Mouse (Mus musculus): Measurements from ENCODE around the gene Abhd17a. TPM values are rescaled to one million over a fixed set of nuclear protein-coding genes. Genes with fewer than 3 reads are reported as not detected.

The Abhd17a gene
- polyA plus RNA-seq, 1 experiment: 310 TPM

DNA sequence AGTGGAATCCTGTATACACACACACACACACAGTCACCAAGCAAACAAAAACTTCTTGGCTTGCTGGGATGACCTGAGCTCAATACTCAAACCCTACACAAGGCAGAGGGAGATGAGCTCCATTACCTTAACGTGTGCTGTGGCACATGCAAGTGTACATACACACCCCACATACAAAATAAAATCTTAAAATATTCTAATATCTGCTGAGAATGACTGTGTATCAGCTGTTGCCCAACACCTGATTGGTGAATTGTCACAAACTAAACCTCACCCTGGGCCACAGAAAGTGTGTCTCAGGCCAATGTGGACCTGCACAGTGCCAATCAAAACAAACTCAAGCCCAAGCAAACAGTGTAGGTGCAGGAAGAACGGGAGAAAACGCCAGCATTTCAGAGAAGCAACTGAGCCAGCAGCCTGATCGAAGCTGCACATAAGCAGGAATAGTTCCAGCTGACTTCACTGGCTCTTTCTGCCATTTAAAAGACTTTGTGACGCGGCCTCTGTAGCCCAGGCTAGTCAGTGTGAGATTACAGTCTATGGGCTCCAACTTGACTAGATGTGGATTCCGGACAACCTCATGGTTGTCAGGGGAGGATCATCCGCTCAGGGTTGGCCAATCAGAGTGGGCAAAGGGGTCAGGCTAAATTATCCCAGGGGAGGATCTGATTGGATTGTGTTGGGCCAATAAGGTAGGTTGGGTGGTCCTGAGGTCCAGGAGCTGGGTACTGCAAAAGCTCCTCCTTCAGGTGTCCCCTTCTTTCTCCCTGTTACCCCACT lies 29.5 kb upstream of the Abhd17a start:
- no peak overlapping the region for H3K4me3 ChIP-seq (ENCODE audit: control insufficient read depth, insufficient read depth, low read length)
- H3K27ac ChIP-seq (ENCODE audit: control insufficient read depth, insufficient read depth, low read length): no peak overlapping the region
- peaks cover 32% of the 10 kb centered on the region for H3K4me1 ChIP-seq (replicated peaks; ENCODE audit: control insufficient read depth, insufficient read depth, low read length)
- H3K36me3 ChIP-seq (ENCODE audit: control insufficient read depth, insufficient read depth, low read length): peaks cover 4% of the 10 kb centered on the region; the same call in 1 of the 2 replicates
- 91% methylated on average over 8 of the region's 8 CpGs for WGBS
- TF ChIP-seq POLR2A (IDR thresholded peaks at IDR 0.05; ENCODE audit: control insufficient read depth, extremely low read depth, insufficient read depth, low read length, poor library complexity): no peak
- no peak for TF ChIP-seq CTCF (IDR thresholded peaks at IDR 0.05; ENCODE audit: borderline replicate concordance, control insufficient read depth, extremely low read depth, insufficient read depth, low read length, poor library complexity)
- H3K27me3 ChIP-seq (ENCODE audit: control insufficient read depth, insufficient read depth, low read length): no peaks in the 10 kb centered on the region
- DNase-seq: no peak

DNA sequence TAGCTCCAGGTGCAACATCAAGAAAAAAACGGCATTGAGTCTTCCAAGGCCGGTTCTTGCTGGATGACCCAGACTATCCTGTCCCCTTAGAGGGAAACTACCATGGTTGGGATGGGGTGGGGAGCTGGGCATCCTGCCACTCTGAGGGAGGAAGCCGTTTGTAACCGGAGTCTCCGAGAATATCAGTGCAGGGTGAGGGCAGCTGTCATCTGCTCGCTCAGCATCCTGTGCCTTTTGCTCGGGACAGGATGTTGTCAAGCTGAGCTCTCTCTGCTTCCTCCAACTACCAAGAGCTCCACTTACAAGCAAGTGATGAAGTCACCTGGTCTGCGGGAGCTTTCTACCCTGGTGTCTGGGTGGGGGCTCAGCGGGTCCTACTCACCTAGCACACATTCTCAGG lies 28.0 kb upstream of the Abhd17a start:
- H3K27me3 ChIP-seq (ENCODE audit: control insufficient read depth, insufficient read depth, low read length): no peaks in the 10 kb centered on the region
- TF ChIP-seq POLR2A (IDR thresholded peaks at IDR 0.05; ENCODE audit: control insufficient read depth, extremely low read depth, insufficient read depth, low read length, poor library complexity) (peak; percentile 32; the same call in 1 of the 2 replicates), CTCF (IDR thresholded peaks at IDR 0.05; ENCODE audit: borderline replicate concordance, control insufficient read depth, extremely low read depth, insufficient read depth, low read length, poor library complexity) (no peak)
- no peak overlapping the region for H3K4me3 ChIP-seq (ENCODE audit: control insufficient read depth, insufficient read depth, low read length)
- H3K27ac ChIP-seq (ENCODE audit: control insufficient read depth, insufficient read depth, low read length): peak overlapping the region; percentile 97
- peaks cover 34% of the 10 kb centered on the region for H3K4me1 ChIP-seq (replicated peaks; ENCODE audit: control insufficient read depth, insufficient read depth, low read length)
- 3% methylated on average over 9 of the region's 9 CpGs for WGBS
- peaks cover 4% of the 10 kb centered on the region; the same call in 1 of the 2 replicates for H3K36me3 ChIP-seq (ENCODE audit: control insufficient read depth, insufficient read depth, low read length)
- DNase-seq: peak; percentile 79

DNA sequence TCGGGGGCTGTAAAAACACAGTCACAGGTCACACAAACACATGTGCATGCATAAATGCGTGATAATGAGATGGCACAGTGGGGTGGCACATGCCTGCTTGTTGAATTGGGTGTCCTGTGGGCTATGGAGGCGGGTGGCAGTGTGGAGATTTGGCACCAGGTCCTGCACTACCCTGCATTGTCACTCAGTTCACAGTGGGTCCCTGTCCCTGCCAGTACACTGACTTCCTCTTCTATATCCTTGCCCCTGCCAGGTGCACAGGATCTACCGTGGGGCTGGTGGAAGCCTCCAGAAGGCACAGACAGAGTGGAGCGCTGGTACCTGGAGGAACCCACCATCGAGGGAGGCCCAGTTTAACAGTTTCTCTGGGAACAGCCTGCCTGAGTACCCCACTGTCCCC lies 24.2 kb upstream of the Abhd17a start:
- no peak for TF ChIP-seq POLR2A (IDR thresholded peaks at IDR 0.05; ENCODE audit: control insufficient read depth, extremely low read depth, insufficient read depth, low read length, poor library complexity)
- no peak for TF ChIP-seq CTCF (IDR thresholded peaks at IDR 0.05; ENCODE audit: borderline replicate concordance, control insufficient read depth, extremely low read depth, insufficient read depth, low read length, poor library complexity)
- WGBS: 39% methylated on average over 6 of the region's 6 CpGs
- Histone ChIP-seq H3K36me3 (ENCODE audit: control insufficient read depth, insufficient read depth, low read length) (peaks cover 4% of the 10 kb centered on the region; the same call in 1 of the 2 replicates), H3K4me3 (ENCODE audit: control insufficient read depth, insufficient read depth, low read length) (no peak overlapping the region), H3K4me1 (replicated peaks; ENCODE audit: control insufficient read depth, insufficient read depth, low read length) (peaks cover 51% of the 10 kb centered on the region), H3K27me3 (ENCODE audit: control insufficient read depth, insufficient read depth, low read length) (no peaks in the 10 kb centered on the region), H3K27ac (ENCODE audit: control insufficient read depth, insufficient read depth, low read length) (peak overlapping the region; percentile 91)
- peak; percentile 44 for DNase-seq

DNA sequence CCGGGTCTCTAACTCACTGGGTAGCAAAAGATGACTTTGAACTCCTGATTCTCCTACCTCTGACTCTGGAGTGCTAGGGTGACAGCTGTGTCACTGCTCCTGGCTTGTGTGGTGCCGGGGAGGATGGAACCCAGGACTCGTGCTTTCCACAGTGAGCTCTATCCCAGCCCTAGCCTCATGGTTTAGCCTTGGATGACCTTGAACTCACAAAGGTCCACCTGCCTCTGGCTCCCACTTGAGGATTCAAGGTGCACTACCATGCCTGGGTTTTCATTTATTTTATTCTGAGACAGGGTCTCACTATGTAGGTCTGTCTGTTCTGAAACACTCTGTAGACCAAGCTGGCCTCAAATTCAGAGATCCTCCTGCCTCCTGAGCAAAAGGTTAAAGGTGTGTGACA lies 23.7 kb upstream of the Abhd17a start:
- no peak overlapping the region for H3K4me3 ChIP-seq (ENCODE audit: control insufficient read depth, insufficient read depth, low read length)
- 90% methylated on average over 3 of the region's 3 CpGs for WGBS
- H3K36me3 ChIP-seq (ENCODE audit: control insufficient read depth, insufficient read depth, low read length): peaks cover 4% of the 10 kb centered on the region; the same call in 1 of the 2 replicates
- H3K4me1 ChIP-seq (replicated peaks; ENCODE audit: control insufficient read depth, insufficient read depth, low read length): peaks cover 56% of the 10 kb centered on the region
- TF ChIP-seq POLR2A (IDR thresholded peaks at IDR 0.05; ENCODE audit: control insufficient read depth, extremely low read depth, insufficient read depth, low read length, poor library complexity): no peak
- no peak for TF ChIP-seq CTCF (IDR thresholded peaks at IDR 0.05; ENCODE audit: borderline replicate concordance, control insufficient read depth, extremely low read depth, insufficient read depth, low read length, poor library complexity)
- no peak for DNase-seq
- no peaks in the 10 kb centered on the region for H3K27me3 ChIP-seq (ENCODE audit: control insufficient read depth, insufficient read depth, low read length)
- peak overlapping the region; percentile 91 for H3K27ac ChIP-seq (ENCODE audit: control insufficient read depth, insufficient read depth, low read length)

DNA sequence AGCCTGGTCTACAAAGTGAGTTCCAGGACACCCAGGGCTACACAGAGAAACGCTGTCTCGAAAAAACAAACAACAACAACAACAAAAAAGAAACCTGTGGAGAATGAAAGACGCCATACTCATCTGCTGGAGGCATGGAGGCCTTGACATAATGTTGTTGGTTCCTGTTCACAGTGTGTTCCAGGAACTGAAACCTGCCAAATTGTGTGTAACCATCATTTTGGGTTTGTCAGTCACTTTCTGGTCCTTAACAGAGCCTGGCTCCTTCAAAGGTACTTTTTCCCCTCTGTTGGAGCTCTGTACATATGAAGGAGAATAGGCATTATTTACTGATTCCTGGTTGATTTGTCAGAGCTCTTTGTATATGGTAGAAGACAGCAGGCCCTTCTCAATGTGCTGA lies 21.8 kb upstream of the Abhd17a start:
- no peak overlapping the region for H3K27ac ChIP-seq (ENCODE audit: control insufficient read depth, insufficient read depth, low read length)
- H3K4me1 ChIP-seq (replicated peaks; ENCODE audit: control insufficient read depth, insufficient read depth, low read length): peaks cover 65% of the 10 kb centered on the region

DNA sequence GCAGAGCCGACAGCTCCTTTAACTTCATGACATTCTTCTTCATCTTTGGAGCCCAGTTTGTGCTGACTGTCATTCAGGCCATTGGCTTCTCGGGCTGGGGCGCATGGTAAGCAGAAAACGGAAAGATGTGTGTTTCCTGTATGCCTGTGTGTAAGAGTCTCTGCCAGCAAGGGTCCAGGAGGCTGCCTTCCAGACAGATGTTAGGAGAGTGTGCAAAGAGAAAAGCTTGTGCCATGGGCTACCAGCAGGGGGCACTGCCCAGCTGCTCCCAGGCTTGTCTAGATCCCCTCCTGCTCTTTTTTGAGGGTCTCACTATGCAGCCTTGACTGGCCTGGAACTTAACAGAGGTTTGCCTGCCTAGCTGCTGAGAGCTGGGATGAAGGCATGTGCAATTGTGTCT lies 20.9 kb upstream of the Abhd17a start:
- Histone ChIP-seq H3K4me1 (replicated peaks; ENCODE audit: control insufficient read depth, insufficient read depth, low read length) (peaks cover 72% of the 10 kb centered on the region), H3K36me3 (ENCODE audit: control insufficient read depth, insufficient read depth, low read length) (peaks cover 4% of the 10 kb centered on the region; the same call in 1 of the 2 replicates), H3K27ac (ENCODE audit: control insufficient read depth, insufficient read depth, low read length) (peak overlapping the region; percentile 79), H3K27me3 (ENCODE audit: control insufficient read depth, insufficient read depth, low read length) (no peaks in the 10 kb centered on the region), H3K4me3 (ENCODE audit: control insufficient read depth, insufficient read depth, low read length) (no peak overlapping the region)
- WGBS: 16% methylated on average over 4 of the region's 4 CpGs
- TF ChIP-seq CTCF (IDR thresholded peaks at IDR 0.05; ENCODE audit: borderline replicate concordance, control insufficient read depth, extremely low read depth, insufficient read depth, low read length, poor library complexity) (peak; percentile 89; the same call in 1 of the 2 replicates), POLR2A (IDR thresholded peaks at IDR 0.05; ENCODE audit: control insufficient read depth, extremely low read depth, insufficient read depth, low read length, poor library complexity) (0 out of 2 replicates have a peak, but pooled peaks have one; percentile 17)
- DNase-seq: peak; percentile 81

More for the DNA sequence above, 21.8 kb upstream of the Abhd17a start:
- peaks cover 4% of the 10 kb centered on the region; the same call in 1 of the 2 replicates for H3K36me3 ChIP-seq (ENCODE audit: control insufficient read depth, insufficient read depth, low read length)
- TF ChIP-seq CTCF (IDR thresholded peaks at IDR 0.05; ENCODE audit: borderline replicate concordance, control insufficient read depth, extremely low read depth, insufficient read depth, low read length, poor library complexity) (no peak), POLR2A (IDR thresholded peaks at IDR 0.05; ENCODE audit: control insufficient read depth, extremely low read depth, insufficient read depth, low read length, poor library complexity) (no peak)
- H3K27me3 ChIP-seq (ENCODE audit: control insufficient read depth, insufficient read depth, low read length): no peaks in the 10 kb centered on the region
- 94% methylated on average over 3 of the region's 3 CpGs for WGBS
- no peak for DNase-seq
- no peak overlapping the region for H3K4me3 ChIP-seq (ENCODE audit: control insufficient read depth, insufficient read depth, low read length)

Measured in thymus, adult 2 months (tissue).